Mouse (Mus musculus): ENCODE measurements around the gene Mef2b. TPM values are rescaled to one million over a fixed set of nuclear protein-coding genes. Genes with fewer than 3 reads are reported as not detected.

The Mef2b gene
- polyA plus RNA-seq, 1 experiment, result 2.3 TPM

DNA sequence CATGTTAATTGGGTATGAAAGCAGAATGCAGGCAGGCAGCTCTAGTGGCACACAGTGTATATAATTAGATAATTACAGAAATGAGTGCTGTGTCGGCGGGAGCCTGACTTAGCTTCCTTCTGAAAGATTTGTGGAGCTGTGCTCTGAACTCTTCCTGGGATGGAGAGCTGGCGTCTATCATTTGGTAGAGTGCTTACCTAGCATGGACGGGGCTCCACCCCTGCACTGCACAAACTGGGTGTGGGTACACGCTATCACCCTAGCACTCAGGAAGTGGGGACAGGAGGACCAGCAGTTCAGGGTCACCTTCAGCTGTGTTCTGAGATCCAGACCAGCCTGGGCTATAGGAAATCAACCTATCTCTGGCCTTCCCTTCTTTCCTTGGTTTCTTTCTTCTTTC is 33.8 kb downstream of the Mef2b start:
- H3K36me3 ChIP-seq (ENCODE audit: control insufficient read depth, insufficient read depth, low read length), result peaks cover 3% of the 10 kb centered on the region; the same call in 1 of the 2 replicates
- H3K27ac ChIP-seq (ENCODE audit: insufficient read depth, low read length), result no peak overlapping the region
- H3K4me3 ChIP-seq (ENCODE audit: extremely low read depth, insufficient read depth, insufficient read length), result no peak overlapping the region
- no peak for DNase-seq (ENCODE audit: low read depth in 1 of 2, low spot score in 2 of 2)
- no peaks in the 10 kb centered on the region for H3K27me3 ChIP-seq (ENCODE audit: control insufficient read depth, insufficient read depth, low read length)
- whole genome bisulfite sequencing, result 72% methylated on average over 5 of the region's 5 CpGs
- no peak for TF ChIP-seq CTCF (IDR thresholded peaks at IDR 0.05; ENCODE audit: extremely low read depth, insufficient read depth, insufficient read length, insufficient replicate concordance)
- TF ChIP-seq POLR2A (IDR thresholded peaks at IDR 0.05; ENCODE audit: low read depth, low read length), result no peak
- H3K4me1 ChIP-seq (ENCODE audit: control insufficient read depth, insufficient read depth, insufficient read length), result no peaks in the 10 kb centered on the region; the same call in 1 of the 2 replicates

GRCm38 (mm10) chr8:70174079-70174478 is 34.6 kb downstream of the Mef2b start:
- WGBS, result 80% methylated on average over 7 of the region's 7 CpGs
- Histone ChIP-seq H3K36me3 (ENCODE audit: control insufficient read depth, insufficient read depth, low read length) (peaks cover 3% of the 10 kb centered on the region; the same call in 1 of the 2 replicates), H3K27ac (ENCODE audit: insufficient read depth, low read length) (no peak overlapping the region), H3K27me3 (ENCODE audit: control insufficient read depth, insufficient read depth, low read length) (no peaks in the 10 kb centered on the region), H3K4me1 (ENCODE audit: control insufficient read depth, insufficient read depth, insufficient read length) (no peaks in the 10 kb centered on the region; the same call in 1 of the 2 replicates), H3K4me3 (ENCODE audit: extremely low read depth, insufficient read depth, insufficient read length) (no peak overlapping the region)
- no peak for DNase-seq (ENCODE audit: low read depth in 1 of 2, low spot score in 2 of 2)
- TF ChIP-seq CTCF (IDR thresholded peaks at IDR 0.05; ENCODE audit: extremely low read depth, insufficient read depth, insufficient read length, insufficient replicate concordance) (no peak), POLR2A (IDR thresholded peaks at IDR 0.05; ENCODE audit: low read depth, low read length) (no peak)

GRCm38 (mm10) chr8:70178231-70178630 is 38.7 kb downstream of the Mef2b start:
- no peak for DNase-seq (ENCODE audit: low read depth in 1 of 2, low spot score in 2 of 2)
- Histone ChIP-seq H3K4me3 (ENCODE audit: extremely low read depth, insufficient read depth, insufficient read length) (no peak overlapping the region), H3K4me1 (ENCODE audit: control insufficient read depth, insufficient read depth, insufficient read length) (no peaks in the 10 kb centered on the region), H3K27ac (ENCODE audit: insufficient read depth, low read length) (no peak overlapping the region), H3K36me3 (ENCODE audit: control insufficient read depth, insufficient read depth, low read length) (peaks cover 10% of the 10 kb centered on the region; the same call in 1 of the 2 replicates), H3K27me3 (ENCODE audit: control insufficient read depth, insufficient read depth, low read length) (no peaks in the 10 kb centered on the region)
- TF ChIP-seq POLR2A (IDR thresholded peaks at IDR 0.05; ENCODE audit: low read depth, low read length) (no peak), CTCF (IDR thresholded peaks at IDR 0.05; ENCODE audit: extremely low read depth, insufficient read depth, insufficient read length, insufficient replicate concordance) (no peak)
- 87% methylated on average over 2 of the region's 2 CpGs for WGBS

- no peak overlapping the region for H3K27ac ChIP-seq (ENCODE audit: insufficient read depth, low read length)
- peaks cover 10% of the 10 kb centered on the region; the same call in 1 of the 2 replicates for H3K36me3 ChIP-seq (ENCODE audit: control insufficient read depth, insufficient read depth, low read length)
- H3K4me1 ChIP-seq (ENCODE audit: control insufficient read depth, insufficient read depth, insufficient read length), result no peaks in the 10 kb centered on the region
- no peak for DNase-seq (ENCODE audit: low read depth in 1 of 2, low spot score in 2 of 2)
- no peaks in the 10 kb centered on the region for H3K27me3 ChIP-seq (ENCODE audit: control insufficient read depth, insufficient read depth, low read length)
- TF ChIP-seq POLR2A (IDR thresholded peaks at IDR 0.05; ENCODE audit: low read depth, low read length) (no peak), CTCF (IDR thresholded peaks at IDR 0.05; ENCODE audit: extremely low read depth, insufficient read depth, insufficient read length, insufficient replicate concordance) (no peak)
- H3K4me3 ChIP-seq (ENCODE audit: extremely low read depth, insufficient read depth, insufficient read length), result no peak overlapping the region
- 98% methylated on average over 4 of the region's 4 CpGs for WGBS
Measured at GRCm38 (mm10) chr8:70179082-70179481, 39.6 kb downstream of the Mef2b start.

GRCm38 (mm10) chr8:70181212-70181902 is 41.8 kb downstream of the Mef2b start:
- Histone ChIP-seq H3K27me3 (ENCODE audit: control insufficient read depth, insufficient read depth, low read length) (no peaks in the 10 kb centered on the region), H3K4me1 (ENCODE audit: control insufficient read depth, insufficient read depth, insufficient read length) (no peaks in the 10 kb centered on the region), H3K27ac (ENCODE audit: insufficient read depth, low read length) (no peak overlapping the region), H3K4me3 (ENCODE audit: extremely low read depth, insufficient read depth, insufficient read length) (no peak overlapping the region), H3K36me3 (ENCODE audit: control insufficient read depth, insufficient read depth, low read length) (peaks cover 10% of the 10 kb centered on the region; the same call in 1 of the 2 replicates)
- TF ChIP-seq POLR2A (IDR thresholded peaks at IDR 0.05; ENCODE audit: low read depth, low read length), result no peak
- TF ChIP-seq CTCF (IDR thresholded peaks at IDR 0.05; ENCODE audit: extremely low read depth, insufficient read depth, insufficient read length, insufficient replicate concordance), result no peak
- DNase-seq (ENCODE audit: low read depth in 1 of 2, low spot score in 2 of 2), result no peak
- 86% methylated on average over 16 of the region's 16 CpGs for WGBS

GRCm38 (mm10) chr8:70181903-70182252 is 42.4 kb downstream of the Mef2b start:
- 87% methylated on average over 2 of the region's 2 CpGs for WGBS
- Histone ChIP-seq H3K4me3 (ENCODE audit: extremely low read depth, insufficient read depth, insufficient read length) (no peak overlapping the region), H3K27me3 (ENCODE audit: control insufficient read depth, insufficient read depth, low read length) (no peaks in the 10 kb centered on the region), H3K36me3 (ENCODE audit: control insufficient read depth, insufficient read depth, low read length) (peaks cover 8% of the 10 kb centered on the region; the same call in 1 of the 2 replicates), H3K4me1 (ENCODE audit: control insufficient read depth, insufficient read depth, insufficient read length) (no peaks in the 10 kb centered on the region), H3K27ac (ENCODE audit: insufficient read depth, low read length) (no peak overlapping the region)
- DNase-seq (ENCODE audit: low read depth in 1 of 2, low spot score in 2 of 2), result no peak
- TF ChIP-seq CTCF (IDR thresholded peaks at IDR 0.05; ENCODE audit: extremely low read depth, insufficient read depth, insufficient read length, insufficient replicate concordance) (no peak), POLR2A (IDR thresholded peaks at IDR 0.05; ENCODE audit: low read depth, low read length) (no peak)

- WGBS, result 88% methylated on average over 4 of the region's 4 CpGs
- Histone ChIP-seq H3K27ac (ENCODE audit: insufficient read depth, low read length) (no peak overlapping the region), H3K27me3 (ENCODE audit: control insufficient read depth, insufficient read depth, low read length) (no peaks in the 10 kb centered on the region), H3K36me3 (ENCODE audit: control insufficient read depth, insufficient read depth, low read length) (peaks cover 7% of the 10 kb centered on the region; the same call in 1 of the 2 replicates), H3K4me1 (ENCODE audit: control insufficient read depth, insufficient read depth, insufficient read length) (no peaks in the 10 kb centered on the region), H3K4me3 (ENCODE audit: extremely low read depth, insufficient read depth, insufficient read length) (no peak overlapping the region)
- TF ChIP-seq POLR2A (IDR thresholded peaks at IDR 0.05; ENCODE audit: low read depth, low read length), result no peak
- no peak for TF ChIP-seq CTCF (IDR thresholded peaks at IDR 0.05; ENCODE audit: extremely low read depth, insufficient read depth, insufficient read length, insufficient replicate concordance)
- DNase-seq (ENCODE audit: low read depth in 1 of 2, low spot score in 2 of 2), result no peak
Measured at GRCm38 (mm10) chr8:70183194-70183593, 43.7 kb downstream of the Mef2b start.
